Mouse (Mus musculus) lung, embryonic 15.5 days (tissue): ENCODE data around the gene Usp18. TPM values are rescaled to one million over a fixed set of nuclear protein-coding genes. Genes with fewer than 3 reads are reported as not detected.

Experiments used
- ATAC-seq: fragments of 200-750 bp; cut with Nextera tagmentation; 2 replicates; pipeline ENCODE4 v1.8.0; 2017; ENCODE audit warnings: moderate number of reproducible peaks, borderline replicate concordance; ENCODE audit not compliant: low FRiP score, low TSS enrichment; ENCODE audit errors: extremely low read depth
- H3K27ac ChIP-seq: fragments of 300-500 bp; sonication (generic); 2 replicates; pipeline ENCODE4 v1.5.1; 2015; ENCODE audit warnings: moderate library complexity, mild to moderate bottlenecking, inconsistent platforms
- H3K27me3 ChIP-seq: fragments of 300-500 bp; sonication (generic); 2 replicates; pipeline ENCODE4 v1.6.1; 2015; ENCODE audit warnings: inconsistent platforms
- H3K36me3 ChIP-seq: fragments of 300-500 bp; sonication (generic); 2 replicates; pipeline ENCODE4 v1.6.1; 2015; ENCODE audit warnings: inconsistent platforms
- H3K4me1 ChIP-seq: fragments of 300-500 bp; sonication (generic); 2 replicates; pipeline ENCODE4 v1.6.1; 2015; ENCODE audit warnings: inconsistent platforms
- H3K4me2 ChIP-seq: fragments of 300-500 bp; sonication (generic); 2 replicates; pipeline ENCODE4 v1.6.1; 2015; ENCODE audit warnings: inconsistent platforms, mild to moderate bottlenecking, moderate library complexity
- H3K4me3 ChIP-seq: fragments of 300-500 bp; sonication (generic); 2 replicates; pipeline ENCODE4 v1.5.1; 2015; ENCODE audit warnings: mild to moderate bottlenecking, inconsistent platforms
- H3K9ac ChIP-seq: fragments of 300-500 bp; sonication (generic); 2 replicates; pipeline ENCODE4 v1.6.1; 2015; ENCODE audit warnings: inconsistent platforms
- H3K9me3 ChIP-seq: fragments of 300-500 bp; sonication (generic); 2 replicates; pipeline ENCODE4 v1.6.1; 2016; ENCODE audit warnings: inconsistent platforms
- WGBS: fragments of 180-500 bp; shearing (Covaris S2); methylation state at CpG from one replicate; pipeline ENCODE4 v1.1.7; 2015; 5-methylcytosine and 5-hydroxymethylcytosine counted together
- polyA plus RNA-seq: library from polyadenylated mRNA; unstranded; fragments of >200 nt; fragmentation: Nextera tagmentation; extraction: Ambion mirVana; gene quantifications from 2 replicates; pipeline ENCODE4 v1.2.1, GENCODE M21; 2015

Gene Usp18
- polyA plus RNA-seq: 4.9 and 7.3 TPM in 2 replicates

- H3K4me1 ChIP-seq: peaks cover 3% of the 10 kb centered on the region; the same call in 1 of the 2 replicates
- peak within 1 kb of the TSS; percentile 68 for H3K4me3 ChIP-seq
- peak within 1 kb of the TSS; percentile 46; the same call in 1 of the 2 replicates for H3K27ac ChIP-seq
- H3K4me2 ChIP-seq: peak within 1 kb of the TSS; percentile 71
- no peaks in the 10 kb centered on the region for H3K36me3 ChIP-seq
- WGBS: 4% methylated on average over 35 of the region's 35 CpGs
- no peaks in the 10 kb centered on the region for H3K9me3 ChIP-seq
- H3K27me3 ChIP-seq: peaks cover 6% of the 10 kb centered on the region; the same call in 1 of the 2 replicates
- peak within 1 kb of the TSS; percentile 57 for H3K9ac ChIP-seq
- ATAC-seq: peak; percentile 96
Measured at GRCm38 (mm10) chr6:121245127-121246036, at the start of gene Usp18. Usp18 (plus strand) TSS chr6:121245906.

GRCm38 (mm10) chr6:121197807-121198365, 47.8 kb upstream of the Usp18 start:
- no peaks in the 10 kb centered on the region for H3K27me3 ChIP-seq
- WGBS: 48% methylated on average over 9 of the region's 9 CpGs

GRCm38 (mm10) chr6:121200458-121200857, 45.2 kb upstream of the Usp18 start:
- H3K4me3 ChIP-seq: no peak overlapping the region
- H3K4me1 ChIP-seq: no peaks in the 10 kb centered on the region
- 69% methylated on average over 4 of the region's 4 CpGs for WGBS
- H3K36me3 ChIP-seq: no peaks in the 10 kb centered on the region
- no peak for ATAC-seq
- no peaks in the 10 kb centered on the region for H3K9me3 ChIP-seq
- no peak overlapping the region for H3K4me2 ChIP-seq
- no peak overlapping the region for H3K27ac ChIP-seq
- no peak overlapping the region for H3K9ac ChIP-seq
- H3K27me3 ChIP-seq: no peaks in the 10 kb centered on the region

More at GRCm38 (mm10) chr6:121197807-121198365, 47.8 kb upstream of the Usp18 start:
- peaks cover 5% of the 10 kb centered on the region for H3K36me3 ChIP-seq
- H3K4me3 ChIP-seq: no peak overlapping the region
- no peaks in the 10 kb centered on the region for H3K9me3 ChIP-seq
- H3K9ac ChIP-seq: no peak overlapping the region
- ATAC-seq: no peak
- H3K4me2 ChIP-seq: no peak overlapping the region
- no peak overlapping the region for H3K27ac ChIP-seq
- H3K4me1 ChIP-seq: no peaks in the 10 kb centered on the region

- H3K27me3 ChIP-seq: no peaks in the 10 kb centered on the region
Measured at GRCm38 (mm10) chr6:121202026-121202425, 43.7 kb upstream of the Usp18 start.

GRCm38 (mm10) chr6:121206481-121206880, 39.2 kb upstream of the Usp18 start:
- WGBS: 84% methylated on average over 5 of the region's 5 CpGs
- Histone ChIP-seq H3K27me3 (peaks cover 21% of the 10 kb centered on the region), H3K4me3 (no peak overlapping the region)

More at GRCm38 (mm10) chr6:121202026-121202425, 43.7 kb upstream of the Usp18 start:
- Histone ChIP-seq H3K9me3 (no peaks in the 10 kb centered on the region), H3K27ac (no peak overlapping the region), H3K4me2 (no peak overlapping the region), H3K4me3 (no peak overlapping the region), H3K9ac (no peak overlapping the region), H3K36me3 (no peaks in the 10 kb centered on the region), H3K4me1 (no peaks in the 10 kb centered on the region)
- WGBS: 86% methylated on average over 5 of the region's 5 CpGs
- no peak for ATAC-seq

GRCm38 (mm10) chr6:121209584-121209983, 36.1 kb upstream of the Usp18 start:
- Histone ChIP-seq H3K27me3 (peaks cover 26% of the 10 kb centered on the region), H3K4me2 (no peak overlapping the region), H3K27ac (peak overlapping the region; percentile 48), H3K9me3 (no peaks in the 10 kb centered on the region), H3K9ac (no peak overlapping the region), H3K4me1 (peaks cover 34% of the 10 kb centered on the region), H3K4me3 (no peak overlapping the region), H3K36me3 (no peaks in the 10 kb centered on the region)
- 59% methylated on average over 2 of the region's 2 CpGs for WGBS
- ATAC-seq: peak; percentile 43

More at GRCm38 (mm10) chr6:121206481-121206880, 39.2 kb upstream of the Usp18 start:
- Histone ChIP-seq H3K4me2 (no peak overlapping the region), H3K36me3 (no peaks in the 10 kb centered on the region), H3K9ac (no peak overlapping the region), H3K27ac (no peak overlapping the region), H3K4me1 (peaks cover 18% of the 10 kb centered on the region), H3K9me3 (no peaks in the 10 kb centered on the region)
- no peak for ATAC-seq

- peak; percentile 68 for ATAC-seq
- 4% methylated on average over 30 of the region's 30 CpGs for whole genome bisulfite sequencing
- Histone ChIP-seq H3K9ac (peak within 1 kb of the TSS; percentile 43), H3K4me1 (peaks cover 42% of the 10 kb centered on the region), H3K27me3 (peaks cover 26% of the 10 kb centered on the region), H3K4me3 (peak within 1 kb of the TSS; percentile 43), H3K27ac (peak within 1 kb of the TSS; percentile 48), H3K4me2 (peak within 1 kb of the TSS; percentile 77), H3K36me3 (no peaks in the 10 kb centered on the region), H3K9me3 (no peaks in the 10 kb centered on the region)
Measured at GRCm38 (mm10) chr6:121210149-121210925, 35.4 kb upstream of the Usp18 start, which contains the start of gene Tuba8. Tuba8 (plus strand) TSS chr6:121210696.

GRCm38 (mm10) chr6:121210926-121211289, 34.8 kb upstream of the Usp18 start:
- peaks cover 44% of the 10 kb centered on the region for H3K4me1 ChIP-seq
- no peak for ATAC-seq
- peak overlapping the region; percentile 48 for H3K27ac ChIP-seq
- H3K27me3 ChIP-seq: peaks cover 26% of the 10 kb centered on the region
- H3K36me3 ChIP-seq: no peaks in the 10 kb centered on the region
- WGBS: under 1% methylated on average over 12 of the region's 12 CpGs
- no peaks in the 10 kb centered on the region for H3K9me3 ChIP-seq
- peak overlapping the region; percentile 43 for H3K4me3 ChIP-seq
- peak overlapping the region; percentile 77 for H3K4me2 ChIP-seq
- peak overlapping the region; percentile 43 for H3K9ac ChIP-seq

- H3K9ac ChIP-seq: no peak overlapping the region; the same call in 1 of the 2 replicates
- H3K9me3 ChIP-seq: no peaks in the 10 kb centered on the region
- peak overlapping the region; percentile 43 for H3K4me3 ChIP-seq
- peak overlapping the region; percentile 77 for H3K27ac ChIP-seq
- no peaks in the 10 kb centered on the region for H3K36me3 ChIP-seq
- WGBS: 6% methylated on average over 4 of the region's 5 CpGs
- H3K4me1 ChIP-seq: peaks cover 44% of the 10 kb centered on the region
- ATAC-seq: 0 out of 2 replicates have a peak, but pooled peaks have one; percentile 24
- peak overlapping the region; percentile 77 for H3K4me2 ChIP-seq
- H3K27me3 ChIP-seq: peaks cover 30% of the 10 kb centered on the region
Measured at GRCm38 (mm10) chr6:121211743-121212142, 34.0 kb upstream of the Usp18 start.

- no peak overlapping the region for H3K9ac ChIP-seq
- H3K36me3 ChIP-seq: no peaks in the 10 kb centered on the region
- no peak for ATAC-seq
- WGBS: 68% methylated on average over 4 of the region's 4 CpGs
- H3K4me2 ChIP-seq: no peak overlapping the region
- H3K27me3 ChIP-seq: peaks cover 30% of the 10 kb centered on the region
- H3K9me3 ChIP-seq: no peaks in the 10 kb centered on the region
- peak overlapping the region; percentile 77 for H3K27ac ChIP-seq
- H3K4me3 ChIP-seq: no peak overlapping the region
- peaks cover 44% of the 10 kb centered on the region for H3K4me1 ChIP-seq
Measured at GRCm38 (mm10) chr6:121212988-121213387, 32.7 kb upstream of the Usp18 start.

- Histone ChIP-seq H3K4me1 (peaks cover 44% of the 10 kb centered on the region), H3K4me2 (no peak overlapping the region), H3K27ac (no peak overlapping the region), H3K36me3 (no peaks in the 10 kb centered on the region), H3K9ac (no peak overlapping the region), H3K9me3 (no peaks in the 10 kb centered on the region), H3K27me3 (peaks cover 30% of the 10 kb centered on the region), H3K4me3 (no peak overlapping the region)
- whole genome bisulfite sequencing: 74% methylated on average over 5 of the region's 5 CpGs
- ATAC-seq: no peak
Measured at GRCm38 (mm10) chr6:121214221-121214620, 31.5 kb upstream of the Usp18 start.
